Mouse (Mus musculus): ENCODE data around the gene Adi1. TPM values are rescaled to one million over a fixed set of nuclear protein-coding genes. Genes with fewer than 3 reads are reported as not detected.
A peak's percentile ranks its signal among the peaks of the same experiment; 100 is the strongest.

The Adi1 gene
- polyA plus RNA-seq, 1 experiment from 2014 or later, result 92.1 TPM

- ATAC-seq, result 0 out of 2 replicates have a peak, but pooled peaks have one; percentile 49
- H3K27me3 ChIP-seq (replicated peaks), result no peaks in the 10 kb centered on the region
- H3K4me1 ChIP-seq (replicated peaks), result 0 out of 2 replicates have a peak, but pooled peaks cover 4% of the 10 kb centered on the region
- no peak overlapping the region for H3K4me2 ChIP-seq (replicated peaks)
- WGBS, result 9% methylated on average over 8 of the region's 8 CpGs
- H3K9me3 ChIP-seq, result no peaks in the 10 kb centered on the region
- H3K4me3 ChIP-seq (replicated peaks), result no peak overlapping the region
- no peak overlapping the region for H3K9ac ChIP-seq
- H3K27ac ChIP-seq, result no peak overlapping the region
- H3K36me3 ChIP-seq, result no peaks in the 10 kb centered on the region
These were observed 7.7 kb upstream of the Adi1 start for GRCm38 (mm10) chr12:28667287-28667686.

- Histone ChIP-seq H3K27me3 (replicated peaks) (no peaks in the 10 kb centered on the region), H3K4me3 (replicated peaks) (no peak overlapping the region), H3K9ac (no peak overlapping the region), H3K4me2 (replicated peaks) (peak overlapping the region; percentile 63; the same call in 1 of the 2 replicates), H3K36me3 (peaks cover 8% of the 10 kb centered on the region; the same call in 1 of the 2 replicates), H3K4me1 (replicated peaks) (peaks cover 6% of the 10 kb centered on the region; the same call in 1 of the 2 replicates), H3K9me3 (no peaks in the 10 kb centered on the region), H3K27ac (no peak overlapping the region)
- 77% methylated on average over 10 of the region's 10 CpGs for WGBS
- no peak for ATAC-seq
These were observed 852 bp upstream of the Adi1 start for GRCm38 (mm10) chr12:28674038-28674720.

- peak; percentile 1; the same call in 1 of the 2 replicates for ATAC-seq
- peaks cover 11% of the 10 kb centered on the region for H3K36me3 ChIP-seq
- H3K27ac ChIP-seq, result peak overlapping the region; percentile 93
- peak overlapping the region; percentile 61 for H3K9ac ChIP-seq
- 65% methylated on average over 5 of the region's 5 CpGs for WGBS
- H3K27me3 ChIP-seq (replicated peaks), result no peaks in the 10 kb centered on the region
- H3K4me3 ChIP-seq (replicated peaks), result peak overlapping the region; percentile 55
- no peaks in the 10 kb centered on the region for H3K9me3 ChIP-seq
- H3K4me1 ChIP-seq (replicated peaks), result peaks cover 6% of the 10 kb centered on the region; the same call in 1 of the 2 replicates
- H3K4me2 ChIP-seq (replicated peaks), result peak overlapping the region; percentile 63
These were observed 836 bp downstream of the Adi1 start for GRCm38 (mm10) chr12:28675925-28676209.

GRCm38 (mm10) chr12:28684674-28685073 lies 9.6 kb downstream of the Adi1 start:
- ATAC-seq, result no peak
- Histone ChIP-seq H3K9me3 (no peaks in the 10 kb centered on the region), H3K27me3 (replicated peaks) (no peaks in the 10 kb centered on the region), H3K27ac (no peak overlapping the region), H3K9ac (no peak overlapping the region), H3K36me3 (peaks cover 10% of the 10 kb centered on the region; the same call in 1 of the 2 replicates), H3K4me3 (replicated peaks) (no peak overlapping the region), H3K4me2 (replicated peaks) (no peak overlapping the region), H3K4me1 (replicated peaks) (0 out of 2 replicates have a peak, but pooled peaks cover 6% of the 10 kb centered on the region)
- WGBS, result 63% methylated on average over 1 of the region's 1 CpGs

GRCm38 (mm10) chr12:28685771-28686170 lies 10.7 kb downstream of the Adi1 start:
- no peak overlapping the region for H3K4me2 ChIP-seq (replicated peaks)
- H3K9me3 ChIP-seq, result no peaks in the 10 kb centered on the region
- H3K36me3 ChIP-seq, result peaks cover 10% of the 10 kb centered on the region; the same call in 1 of the 2 replicates
- H3K9ac ChIP-seq, result no peak overlapping the region
- H3K4me3 ChIP-seq (replicated peaks), result no peak overlapping the region
- 0 out of 2 replicates have a peak, but pooled peaks cover 6% of the 10 kb centered on the region for H3K4me1 ChIP-seq (replicated peaks)
- 69% methylated on average over 3 of the region's 3 CpGs for WGBS
- no peaks in the 10 kb centered on the region for H3K27me3 ChIP-seq (replicated peaks)
- H3K27ac ChIP-seq, result no peak overlapping the region
- peak; percentile 14; the same call in 1 of the 2 replicates for ATAC-seq

GRCm38 (mm10) chr12:28686199-28686879 lies 11.3 kb downstream of the Adi1 start:
- Histone ChIP-seq H3K4me2 (replicated peaks) (no peak overlapping the region), H3K36me3 (peaks cover 16% of the 10 kb centered on the region; the same call in 1 of the 2 replicates), H3K27ac (no peak overlapping the region), H3K4me1 (replicated peaks) (0 out of 2 replicates have a peak, but pooled peaks cover 6% of the 10 kb centered on the region), H3K9me3 (no peaks in the 10 kb centered on the region), H3K9ac (no peak overlapping the region), H3K4me3 (replicated peaks) (no peak overlapping the region), H3K27me3 (replicated peaks) (no peaks in the 10 kb centered on the region)
- 61% methylated on average over 8 of the region's 8 CpGs for WGBS
- ATAC-seq, result peak; percentile 48

- ATAC-seq, result no peak
- Histone ChIP-seq H3K4me2 (replicated peaks) (no peak overlapping the region), H3K4me3 (replicated peaks) (no peak overlapping the region), H3K27ac (no peak overlapping the region), H3K4me1 (replicated peaks) (0 out of 2 replicates have a peak, but pooled peaks cover 6% of the 10 kb centered on the region), H3K9me3 (no peaks in the 10 kb centered on the region), H3K27me3 (replicated peaks) (no peaks in the 10 kb centered on the region), H3K9ac (no peak overlapping the region), H3K36me3 (peaks cover 23% of the 10 kb centered on the region; the same call in 1 of the 2 replicates)
- 83% methylated on average over 6 of the region's 6 CpGs for WGBS
These were observed 14.0 kb downstream of the Adi1 start for GRCm38 (mm10) chr12:28688996-28689395.

GRCm38 (mm10) chr12:28690730-28691129 lies 15.7 kb downstream of the Adi1 start:
- no peak overlapping the region for H3K9ac ChIP-seq
- H3K27ac ChIP-seq, result no peak overlapping the region
- no peak overlapping the region for H3K4me2 ChIP-seq (replicated peaks)
- ATAC-seq, result no peak
- peaks cover 23% of the 10 kb centered on the region; the same call in 1 of the 2 replicates for H3K36me3 ChIP-seq
- no peak overlapping the region for H3K4me3 ChIP-seq (replicated peaks)
- H3K9me3 ChIP-seq, result no peaks in the 10 kb centered on the region
- 0 out of 2 replicates have a peak, but pooled peaks cover 5% of the 10 kb centered on the region for H3K4me1 ChIP-seq (replicated peaks)
- no peaks in the 10 kb centered on the region for H3K27me3 ChIP-seq (replicated peaks)
- WGBS, result 94% methylated on average over 7 of the region's 7 CpGs

GRCm38 (mm10) chr12:28693738-28694137 lies 18.7 kb downstream of the Adi1 start:
- Histone ChIP-seq H3K27ac (no peak overlapping the region), H3K9ac (no peak overlapping the region), H3K4me1 (replicated peaks) (peaks cover 6% of the 10 kb centered on the region; the same call in 1 of the 2 replicates), H3K27me3 (replicated peaks) (no peaks in the 10 kb centered on the region), H3K4me3 (replicated peaks) (no peak overlapping the region), H3K36me3 (peaks cover 23% of the 10 kb centered on the region; the same call in 1 of the 2 replicates), H3K9me3 (no peaks in the 10 kb centered on the region), H3K4me2 (replicated peaks) (no peak overlapping the region)
- WGBS, result 58% methylated on average over 3 of the region's 3 CpGs
- ATAC-seq, result no peak

GRCm38 (mm10) chr12:28694231-28694630 lies 19.2 kb downstream of the Adi1 start:
- no peak overlapping the region for H3K27ac ChIP-seq
- peaks cover 19% of the 10 kb centered on the region; the same call in 1 of the 2 replicates for H3K36me3 ChIP-seq
- H3K9me3 ChIP-seq, result no peaks in the 10 kb centered on the region
- H3K4me1 ChIP-seq (replicated peaks), result peaks cover 6% of the 10 kb centered on the region; the same call in 1 of the 2 replicates
- H3K4me3 ChIP-seq (replicated peaks), result no peak overlapping the region
- WGBS, result 78% methylated on average over 2 of the region's 2 CpGs
- no peak for ATAC-seq
- H3K4me2 ChIP-seq (replicated peaks), result no peak overlapping the region
- H3K27me3 ChIP-seq (replicated peaks), result no peaks in the 10 kb centered on the region
- no peak overlapping the region for H3K9ac ChIP-seq

- WGBS, result 89% methylated on average over 7 of the region's 7 CpGs
These were observed 19.7 kb downstream of the Adi1 start for GRCm38 (mm10) chr12:28694776-28695175.

GRCm38 (mm10) chr12:28697821-28698595 lies 23.0 kb downstream of the Adi1 start:
- peak; percentile 39 for ATAC-seq
- H3K4me2 ChIP-seq (replicated peaks), result no peak overlapping the region
- H3K9ac ChIP-seq, result no peak overlapping the region
- H3K36me3 ChIP-seq, result no peaks in the 10 kb centered on the region; the same call in none of the 2 replicates
- WGBS, result 68% methylated on average over 14 of the region's 14 CpGs
- no peaks in the 10 kb centered on the region for H3K27me3 ChIP-seq (replicated peaks)
- no peak overlapping the region for H3K4me3 ChIP-seq (replicated peaks)
- H3K4me1 ChIP-seq (replicated peaks), result peaks cover 9% of the 10 kb centered on the region; the same call in 1 of the 2 replicates
- no peaks in the 10 kb centered on the region for H3K9me3 ChIP-seq
- H3K27ac ChIP-seq, result no peak overlapping the region

More at GRCm38 (mm10) chr12:28694776-28695175, 19.7 kb downstream of the Adi1 start:
- H3K27ac ChIP-seq, result no peak overlapping the region
- H3K36me3 ChIP-seq, result peaks cover 15% of the 10 kb centered on the region; the same call in 1 of the 2 replicates
- no peaks in the 10 kb centered on the region for H3K9me3 ChIP-seq
- no peak overlapping the region for H3K4me3 ChIP-seq (replicated peaks)
- H3K4me1 ChIP-seq (replicated peaks), result peaks cover 6% of the 10 kb centered on the region; the same call in 1 of the 2 replicates
- no peak for ATAC-seq
- H3K27me3 ChIP-seq (replicated peaks), result no peaks in the 10 kb centered on the region
- H3K4me2 ChIP-seq (replicated peaks), result no peak overlapping the region
- no peak overlapping the region for H3K9ac ChIP-seq
